Mouse (Mus musculus): ENCODE measurements at regions not wholly inside any gene's neighbourhood (a gene's known extent, or its start where the extent isn't known, plus 50 kb on each side); places are given as distances from the start of the nearest gene placed in this dataset.

DNA sequence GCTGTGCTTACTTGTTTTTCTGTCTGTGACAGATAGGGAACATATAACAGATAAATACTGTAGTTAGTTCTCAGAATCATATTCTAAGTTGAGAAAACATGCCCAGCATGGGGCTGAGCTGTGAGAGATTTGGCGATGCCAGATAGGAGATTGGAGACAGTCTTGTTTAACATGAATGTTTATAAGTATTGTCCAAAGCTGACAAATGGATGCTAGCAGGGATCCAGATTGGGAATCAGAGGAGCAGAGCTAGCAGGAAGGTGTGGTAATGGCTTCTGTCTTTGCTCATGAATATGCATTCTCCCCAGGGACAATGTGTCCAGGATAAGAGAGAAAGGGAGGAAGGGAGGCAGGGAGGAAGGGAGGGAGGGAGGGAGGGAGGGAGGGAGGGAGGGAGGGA lies 436.2 kb upstream of the Klf12 start:
- 64% methylated on average over 1 of the region's 1 CpGs for WGBS (ENCODE audit: insufficient replicate concordance)
- Histone ChIP-seq H3K27ac (ENCODE audit: low read length) (no peak overlapping the region), H3K36me3 (ENCODE audit: control insufficient read depth, insufficient read depth) (no peaks in the 10 kb centered on the region), H3K4me1 (ENCODE audit: control insufficient read depth, low read depth, low read length) (no peaks in the 10 kb centered on the region), H3K27me3 (ENCODE audit: control insufficient read depth, insufficient read depth, low read depth, low read length) (no peaks in the 10 kb centered on the region), H3K4me3 (ENCODE audit: low read depth, low read length) (no peak overlapping the region), H3K9me3 (replicated peaks; ENCODE audit: control insufficient read depth, low read length) (no peaks in the 10 kb centered on the region), H3K9ac (ENCODE audit: low read depth, low read length) (no peak overlapping the region), H3K4me2 (ENCODE audit: low read depth, low read length) (no peak overlapping the region)
- ATAC-seq (ENCODE audit: low read depth): no peak

DNA sequence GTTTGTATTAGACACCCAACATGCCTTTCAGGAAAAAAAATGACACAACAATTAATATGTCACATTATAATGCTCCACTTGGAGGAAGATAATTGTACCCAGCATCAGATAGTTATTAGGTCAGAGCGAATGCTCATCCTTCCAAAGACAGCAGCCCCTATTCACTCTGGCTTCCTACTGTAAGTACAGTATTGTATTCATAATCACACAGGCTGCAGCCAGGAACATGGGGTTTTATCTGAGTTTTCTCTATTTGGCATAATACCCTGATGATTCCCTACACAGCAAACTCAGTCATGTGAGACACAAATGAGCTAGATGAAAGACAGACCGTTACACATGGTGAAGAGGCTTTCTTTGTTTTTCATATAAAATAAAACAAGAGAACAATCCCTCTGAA lies 430.5 kb upstream of the Klf12 start:
- WGBS (ENCODE audit: insufficient replicate concordance): 62% methylated on average over 2 of the region's 2 CpGs
- no peaks in the 10 kb centered on the region for H3K9me3 ChIP-seq (replicated peaks; ENCODE audit: control insufficient read depth, low read length)
- no peaks in the 10 kb centered on the region for H3K4me1 ChIP-seq (ENCODE audit: control insufficient read depth, low read depth, low read length)
- no peaks in the 10 kb centered on the region for H3K36me3 ChIP-seq (ENCODE audit: control insufficient read depth, insufficient read depth)
- H3K27ac ChIP-seq (ENCODE audit: low read length): no peak overlapping the region
- H3K4me2 ChIP-seq (ENCODE audit: low read depth, low read length): no peak overlapping the region
- no peak for ATAC-seq (ENCODE audit: low read depth)
- no peak overlapping the region for H3K9ac ChIP-seq (ENCODE audit: low read depth, low read length)
- H3K4me3 ChIP-seq (ENCODE audit: low read depth, low read length): no peak overlapping the region
- H3K27me3 ChIP-seq (ENCODE audit: control insufficient read depth, insufficient read depth, low read depth, low read length): no peaks in the 10 kb centered on the region

DNA sequence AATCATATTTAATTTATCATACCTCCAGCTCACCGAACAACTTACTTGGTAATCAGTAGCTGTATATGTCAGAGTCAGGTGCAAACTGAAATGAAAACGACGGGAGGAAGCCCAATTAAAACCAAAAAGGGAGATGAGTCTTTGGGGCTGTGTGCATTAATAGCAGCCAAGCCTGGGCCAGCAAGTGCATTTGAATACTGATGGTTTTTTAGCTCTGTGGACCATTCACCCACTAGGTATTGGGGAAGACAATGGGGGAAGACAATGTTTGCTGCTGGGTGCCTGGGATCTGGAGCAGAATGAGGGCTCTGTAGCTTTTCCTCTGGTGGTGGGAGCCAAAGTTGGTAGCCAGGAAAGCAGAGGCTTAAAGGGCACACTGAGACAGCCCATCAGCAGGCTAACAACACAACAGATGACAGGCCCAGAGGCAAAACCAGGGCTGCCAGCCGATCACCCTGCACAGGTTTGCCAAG lies 429.6 kb upstream of the Klf12 start:
- Histone ChIP-seq H3K27me3 (ENCODE audit: control insufficient read depth, insufficient read depth, low read depth, low read length) (no peaks in the 10 kb centered on the region), H3K4me2 (ENCODE audit: low read depth, low read length) (no peak overlapping the region), H3K4me3 (ENCODE audit: low read depth, low read length) (no peak overlapping the region), H3K9me3 (replicated peaks; ENCODE audit: control insufficient read depth, low read length) (no peaks in the 10 kb centered on the region), H3K36me3 (ENCODE audit: control insufficient read depth, insufficient read depth) (no peaks in the 10 kb centered on the region), H3K27ac (ENCODE audit: low read length) (no peak overlapping the region), H3K4me1 (ENCODE audit: control insufficient read depth, low read depth, low read length) (no peaks in the 10 kb centered on the region), H3K9ac (ENCODE audit: low read depth, low read length) (no peak overlapping the region)
- ATAC-seq (ENCODE audit: low read depth): no peak
- WGBS (ENCODE audit: insufficient replicate concordance): 63% methylated on average over 4 of the region's 4 CpGs

DNA sequence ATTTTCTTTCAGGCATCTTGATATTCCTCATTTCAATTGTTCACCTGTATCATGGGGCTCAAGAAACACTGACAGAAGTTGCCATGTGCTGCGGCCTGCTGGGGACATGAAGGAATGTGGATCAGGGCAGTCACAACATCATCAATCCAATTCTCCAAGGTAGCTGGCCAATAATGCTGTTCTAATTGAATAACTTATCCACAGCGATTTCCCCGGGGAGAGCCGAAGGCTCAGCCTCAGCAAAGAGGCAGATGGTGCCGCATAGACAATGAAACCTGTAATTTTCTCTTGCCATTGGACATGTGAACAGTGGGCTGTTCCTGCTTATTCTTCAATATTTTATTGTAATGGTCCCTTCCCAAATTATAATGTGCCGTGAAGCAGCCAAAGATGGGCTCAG lies 429.1 kb upstream of the Klf12 start:
- Histone ChIP-seq H3K27me3 (ENCODE audit: control insufficient read depth, insufficient read depth, low read depth, low read length) (no peaks in the 10 kb centered on the region), H3K4me3 (ENCODE audit: low read depth, low read length) (no peak overlapping the region), H3K36me3 (ENCODE audit: control insufficient read depth, insufficient read depth) (no peaks in the 10 kb centered on the region), H3K27ac (ENCODE audit: low read length) (no peak overlapping the region), H3K9ac (ENCODE audit: low read depth, low read length) (no peak overlapping the region), H3K4me1 (ENCODE audit: control insufficient read depth, low read depth, low read length) (no peaks in the 10 kb centered on the region), H3K4me2 (ENCODE audit: low read depth, low read length) (no peak overlapping the region), H3K9me3 (replicated peaks; ENCODE audit: control insufficient read depth, low read length) (no peaks in the 10 kb centered on the region)
- 79% methylated on average over 6 of the region's 6 CpGs for WGBS (ENCODE audit: insufficient replicate concordance)
- no peak for ATAC-seq (ENCODE audit: low read depth)

DNA sequence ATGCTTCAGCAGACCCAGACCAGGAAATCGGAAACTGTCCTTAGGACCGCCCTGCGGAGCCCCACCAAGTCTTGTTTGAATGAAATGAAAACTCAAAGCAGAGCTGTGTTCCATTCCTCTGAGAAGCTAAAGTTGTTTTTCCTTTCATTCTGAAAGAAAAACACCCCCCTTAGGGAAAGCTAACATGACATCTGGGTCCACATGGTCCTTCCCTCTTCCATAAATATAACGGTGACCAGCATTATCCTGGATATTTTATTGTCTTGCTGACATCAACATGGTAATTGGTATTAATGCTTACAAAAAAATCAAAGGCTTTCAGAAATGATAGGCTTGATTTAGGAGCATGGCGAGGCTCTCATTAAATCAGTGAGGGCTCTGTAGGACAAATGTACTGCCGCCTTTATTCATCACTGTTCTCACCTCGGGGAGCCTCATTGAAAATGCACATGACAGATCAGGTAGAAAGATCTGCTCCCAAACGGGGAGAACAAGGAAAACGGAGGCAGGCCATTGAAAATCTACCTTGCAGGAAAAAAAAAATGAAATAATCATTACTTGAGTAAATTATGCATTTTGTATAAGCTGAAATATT lies 381.0 kb upstream of the Klf12 start:
- no peaks in the 10 kb centered on the region for H3K9me3 ChIP-seq (replicated peaks; ENCODE audit: control insufficient read depth, low read length)
- no peak overlapping the region for H3K27ac ChIP-seq (ENCODE audit: low read length)
- H3K4me3 ChIP-seq (ENCODE audit: low read depth, low read length): no peak overlapping the region
- no peak overlapping the region for H3K4me2 ChIP-seq (ENCODE audit: low read depth, low read length)
- H3K36me3 ChIP-seq (ENCODE audit: control insufficient read depth, insufficient read depth): no peaks in the 10 kb centered on the region
- no peaks in the 10 kb centered on the region for H3K4me1 ChIP-seq (ENCODE audit: control insufficient read depth, low read depth, low read length)
- H3K27me3 ChIP-seq (ENCODE audit: control insufficient read depth, insufficient read depth, low read depth, low read length): no peaks in the 10 kb centered on the region
- WGBS (ENCODE audit: insufficient replicate concordance): 43% methylated on average over 9 of the region's 9 CpGs
- no peak for ATAC-seq (ENCODE audit: low read depth)
- no peak overlapping the region for H3K9ac ChIP-seq (ENCODE audit: low read depth, low read length)

DNA sequence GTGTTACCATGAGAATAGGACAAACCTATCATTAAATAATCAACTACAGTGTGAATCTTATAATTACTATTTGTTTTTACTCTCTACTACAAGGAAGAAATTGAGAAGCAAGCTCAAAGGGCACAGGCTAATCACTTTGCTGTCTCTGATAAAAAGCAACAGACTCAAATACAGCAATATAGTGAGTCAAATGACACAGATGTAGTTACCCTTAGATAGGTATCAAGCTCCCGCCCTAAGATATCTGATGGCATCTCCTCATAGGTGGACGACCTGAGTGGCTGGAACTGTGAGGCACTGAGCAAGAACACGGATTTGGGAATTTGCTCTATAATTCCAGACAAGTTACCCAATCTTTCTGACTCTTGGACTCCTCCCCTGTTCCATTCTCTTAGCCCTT lies 379.7 kb upstream of the Klf12 start:
- no peak overlapping the region for H3K4me2 ChIP-seq (ENCODE audit: low read depth, low read length)
- no peaks in the 10 kb centered on the region for H3K4me1 ChIP-seq (ENCODE audit: control insufficient read depth, low read depth, low read length)
- no peak overlapping the region for H3K4me3 ChIP-seq (ENCODE audit: low read depth, low read length)
- WGBS (ENCODE audit: insufficient replicate concordance): 46% methylated on average over 3 of the region's 3 CpGs
- no peak for ATAC-seq (ENCODE audit: low read depth)
- H3K27ac ChIP-seq (ENCODE audit: low read length): no peak overlapping the region
- no peaks in the 10 kb centered on the region for H3K36me3 ChIP-seq (ENCODE audit: control insufficient read depth, insufficient read depth)
- no peak overlapping the region for H3K9ac ChIP-seq (ENCODE audit: low read depth, low read length)
- H3K9me3 ChIP-seq (replicated peaks; ENCODE audit: control insufficient read depth, low read length): no peaks in the 10 kb centered on the region
- no peaks in the 10 kb centered on the region for H3K27me3 ChIP-seq (ENCODE audit: control insufficient read depth, insufficient read depth, low read depth, low read length)

DNA sequence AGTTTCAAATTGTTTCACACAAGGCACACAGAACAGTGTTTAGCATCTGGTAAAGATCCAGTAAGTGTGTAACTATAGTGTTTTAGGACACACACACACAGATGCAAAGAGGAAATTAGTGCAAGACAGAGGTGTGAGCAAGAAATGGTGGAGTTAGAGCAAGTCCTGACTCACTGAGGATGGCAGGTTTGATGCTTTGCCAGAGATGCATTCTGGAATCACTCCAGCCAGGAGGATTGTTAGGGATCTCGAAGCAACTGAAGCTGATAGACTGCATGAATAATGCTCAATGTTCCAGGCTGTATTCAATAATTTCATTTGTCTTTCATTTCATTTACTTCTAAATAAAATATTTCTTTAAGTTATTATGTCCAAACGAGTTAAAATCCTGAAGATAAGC lies 357.6 kb upstream of the Klf12 start:
- H3K4me3 ChIP-seq (ENCODE audit: low read depth, low read length): no peak overlapping the region
- no peaks in the 10 kb centered on the region for H3K4me1 ChIP-seq (ENCODE audit: control insufficient read depth, low read depth, low read length)
- H3K9me3 ChIP-seq (replicated peaks; ENCODE audit: control insufficient read depth, low read length): no peaks in the 10 kb centered on the region
- H3K9ac ChIP-seq (ENCODE audit: low read depth, low read length): no peak overlapping the region
- H3K36me3 ChIP-seq (ENCODE audit: control insufficient read depth, insufficient read depth): no peaks in the 10 kb centered on the region
- no peak overlapping the region for H3K27ac ChIP-seq (ENCODE audit: low read length)
- no peak for ATAC-seq (ENCODE audit: low read depth)
- no peaks in the 10 kb centered on the region for H3K27me3 ChIP-seq (ENCODE audit: control insufficient read depth, insufficient read depth, low read depth, low read length)
- H3K4me2 ChIP-seq (ENCODE audit: low read depth, low read length): no peak overlapping the region
- 35% methylated on average over 2 of the region's 2 CpGs for WGBS (ENCODE audit: insufficient replicate concordance)

DNA sequence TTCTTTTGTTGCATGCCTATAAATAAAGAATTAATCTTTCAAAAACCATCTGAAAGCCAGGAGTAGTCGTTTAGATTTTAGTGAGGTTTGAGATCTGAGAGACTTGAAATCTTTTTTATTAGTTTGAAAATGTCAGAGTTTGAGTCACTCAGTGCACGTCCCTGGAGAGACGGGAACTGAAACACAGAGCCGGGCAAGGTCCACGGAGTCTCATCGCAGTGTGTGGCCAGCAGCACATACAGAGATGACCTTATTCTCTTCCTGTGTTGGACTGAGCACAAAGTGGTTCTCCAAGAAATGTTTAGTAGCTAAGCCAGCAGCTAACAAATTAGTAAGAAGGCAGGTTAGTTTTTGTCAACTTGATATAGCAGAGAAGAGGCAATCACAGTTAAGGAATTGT lies 350.0 kb upstream of the Klf12 start:
- 63% methylated on average over 6 of the region's 6 CpGs for WGBS (ENCODE audit: insufficient replicate concordance)
- no peak for ATAC-seq (ENCODE audit: low read depth)
- H3K4me2 ChIP-seq (ENCODE audit: low read depth, low read length): no peak overlapping the region
- no peaks in the 10 kb centered on the region for H3K4me1 ChIP-seq (ENCODE audit: control insufficient read depth, low read depth, low read length)
- no peak overlapping the region for H3K4me3 ChIP-seq (ENCODE audit: low read depth, low read length)
- no peaks in the 10 kb centered on the region for H3K9me3 ChIP-seq (replicated peaks; ENCODE audit: control insufficient read depth, low read length)
- no peaks in the 10 kb centered on the region for H3K27me3 ChIP-seq (ENCODE audit: control insufficient read depth, insufficient read depth, low read depth, low read length)
- no peaks in the 10 kb centered on the region for H3K36me3 ChIP-seq (ENCODE audit: control insufficient read depth, insufficient read depth)
- no peak overlapping the region for H3K9ac ChIP-seq (ENCODE audit: low read depth, low read length)
- H3K27ac ChIP-seq (ENCODE audit: low read length): no peak overlapping the region

DNA sequence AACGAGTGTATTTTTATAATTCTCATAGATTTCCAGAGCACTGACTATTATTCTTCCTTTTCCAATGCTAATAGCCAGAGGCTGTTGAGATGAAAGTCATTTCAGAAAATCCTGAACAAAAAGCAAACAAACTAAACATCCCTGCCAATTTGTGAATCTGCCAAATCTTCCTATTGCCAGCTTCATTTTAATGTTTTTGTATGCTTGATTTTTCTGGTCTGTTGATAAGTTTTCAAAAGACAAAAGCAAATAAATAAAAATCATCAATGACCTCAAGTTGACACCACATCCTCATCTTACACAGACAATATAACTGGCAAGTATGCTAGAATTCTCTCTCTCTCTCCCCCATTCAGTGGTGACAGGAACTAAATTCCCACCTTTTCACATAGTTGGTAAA lies 347.2 kb upstream of the Klf12 start:
- Histone ChIP-seq H3K36me3 (ENCODE audit: control insufficient read depth, insufficient read depth) (no peaks in the 10 kb centered on the region), H3K4me2 (ENCODE audit: low read depth, low read length) (no peak overlapping the region), H3K9ac (ENCODE audit: low read depth, low read length) (no peak overlapping the region), H3K27ac (ENCODE audit: low read length) (no peak overlapping the region), H3K4me3 (ENCODE audit: low read depth, low read length) (no peak overlapping the region), H3K9me3 (replicated peaks; ENCODE audit: control insufficient read depth, low read length) (no peaks in the 10 kb centered on the region), H3K27me3 (ENCODE audit: control insufficient read depth, insufficient read depth, low read depth, low read length) (no peaks in the 10 kb centered on the region), H3K4me1 (ENCODE audit: control insufficient read depth, low read depth, low read length) (no peaks in the 10 kb centered on the region)
- WGBS (ENCODE audit: insufficient replicate concordance): 53% methylated on average over 1 of the region's 1 CpGs
- ATAC-seq (ENCODE audit: low read depth): no peak
